Mouse (Mus musculus) kidney, postnatal 36 days (tissue): Measurements from ENCODE around the gene Acbd6.
A peak's percentile ranks its signal among the peaks of the same experiment; 100 is the strongest.

Experiments used
- DNase-seq, 2 experiments: peaks; one replicate each; pipeline ENCODE4 v3.0.0; 2021 to 2022; ENCODE audit warnings: mixed read lengths in 2 of 2

Gene Acbd6

GRCm38 (mm10) chr1:155560678-155561077 is 2.8 kb downstream of the Acbd6 start:
- no peak for DNase-seq

DNA sequence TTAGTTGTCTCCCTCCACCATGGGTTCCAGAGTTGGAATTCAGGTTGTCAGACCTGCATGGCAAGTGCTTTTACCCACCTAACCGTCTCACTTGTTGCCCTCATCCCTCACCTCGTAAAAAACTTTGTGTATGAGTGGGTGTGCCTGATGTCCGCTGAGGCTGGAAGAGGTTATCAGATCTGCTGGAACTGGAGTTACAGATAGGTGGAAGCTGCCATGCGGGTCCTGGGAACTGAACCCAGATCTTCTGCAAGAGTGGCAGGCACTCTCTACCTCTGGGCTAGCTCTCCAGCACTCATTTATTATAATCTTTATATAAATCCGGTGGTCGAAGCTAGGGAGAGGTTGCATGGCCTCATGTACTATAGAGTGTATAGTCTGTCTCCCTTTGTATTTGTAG is 4.3 kb downstream of the Acbd6 start:
- no peak for DNase-seq

DNA sequence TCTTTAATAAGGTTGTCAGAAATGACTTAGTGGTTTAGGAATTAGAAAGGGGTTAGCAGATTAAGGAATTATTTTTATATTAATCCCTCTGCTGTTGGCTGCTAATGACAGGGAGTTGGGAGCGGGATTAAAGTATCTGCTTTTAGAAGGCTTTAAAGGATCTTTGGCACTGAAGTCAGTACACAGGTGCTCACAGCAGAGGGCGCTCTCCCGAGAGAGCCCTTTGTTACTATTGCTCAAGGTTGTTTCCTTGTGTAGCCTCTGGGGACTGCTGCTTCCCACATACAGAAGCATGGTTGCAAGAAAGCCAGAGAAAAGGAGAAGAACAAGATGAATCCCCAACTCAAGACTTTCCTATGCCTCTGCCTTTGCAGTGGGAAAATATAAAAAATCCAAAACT is 6.8 kb downstream of the Acbd6 start:
- DNase-seq, result peak; percentile 21 to 70

- no peak for DNase-seq
Measured at GRCm38 (mm10) chr1:155568133-155568532, 10.2 kb downstream of the Acbd6 start.

- no peak for DNase-seq
Measured at GRCm38 (mm10) chr1:155569340-155569739, 11.4 kb downstream of the Acbd6 start.

- DNase-seq, result peak; percentile 55 to 86
Measured at GRCm38 (mm10) chr1:155574966-155575673, 17.2 kb downstream of the Acbd6 start.

DNA sequence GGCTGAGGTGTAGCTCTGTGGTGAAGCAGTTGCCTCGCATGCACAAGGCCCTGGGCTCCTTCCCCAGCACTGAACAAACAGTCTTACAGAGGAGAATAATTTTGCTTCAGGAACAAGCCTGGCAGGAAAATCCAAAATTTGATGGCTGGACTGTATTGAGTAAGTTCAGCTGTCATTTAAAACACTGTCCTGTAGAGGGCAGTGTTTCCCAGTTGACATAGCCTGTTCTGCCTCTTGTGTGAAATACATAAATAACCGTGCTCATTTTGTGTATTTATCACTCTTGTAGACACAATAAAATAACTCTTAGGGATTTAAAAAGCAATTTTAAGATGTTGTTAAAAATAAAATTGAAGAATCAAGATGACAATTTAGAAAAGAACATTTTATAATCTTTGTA is 18.5 kb downstream of the Acbd6 start:
- DNase-seq, result peak; percentile 14 to 47

GRCm38 (mm10) chr1:155577316-155577715 is 19.4 kb downstream of the Acbd6 start:
- no peak for DNase-seq

GRCm38 (mm10) chr1:155587961-155588360 is 30.0 kb downstream of the Acbd6 start:
- DNase-seq, result no peak

DNA sequence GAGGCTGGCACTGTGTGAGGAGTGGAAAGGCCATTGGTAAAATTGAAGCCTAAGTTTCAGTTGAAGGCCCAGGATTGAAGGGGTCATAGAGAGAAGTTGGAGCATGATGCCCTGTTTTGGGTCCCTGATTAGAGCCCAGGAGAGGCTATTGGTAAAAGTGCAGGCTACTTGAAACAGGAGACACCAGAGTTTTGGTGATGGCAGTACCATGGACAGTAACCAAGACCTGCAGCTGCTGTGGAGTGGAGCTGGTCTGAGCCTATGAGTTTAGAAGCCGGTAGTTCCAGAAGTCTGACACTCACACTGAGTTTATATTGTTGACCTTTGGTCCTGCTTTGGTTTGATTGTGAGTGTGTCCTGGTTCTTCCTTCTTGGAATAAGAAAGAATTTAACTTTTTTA is 36.2 kb downstream of the Acbd6 start:
- peak in 1 of 2 experiments; percentile 40 for DNase-seq

GRCm38 (mm10) chr1:155596576-155596975 is 38.7 kb downstream of the Acbd6 start:
- DNase-seq, result peak in 1 of 2 experiments; percentile 25

GRCm38 (mm10) chr1:155604706-155605105 is 46.8 kb downstream of the Acbd6 start:
- no peak for DNase-seq

DNA sequence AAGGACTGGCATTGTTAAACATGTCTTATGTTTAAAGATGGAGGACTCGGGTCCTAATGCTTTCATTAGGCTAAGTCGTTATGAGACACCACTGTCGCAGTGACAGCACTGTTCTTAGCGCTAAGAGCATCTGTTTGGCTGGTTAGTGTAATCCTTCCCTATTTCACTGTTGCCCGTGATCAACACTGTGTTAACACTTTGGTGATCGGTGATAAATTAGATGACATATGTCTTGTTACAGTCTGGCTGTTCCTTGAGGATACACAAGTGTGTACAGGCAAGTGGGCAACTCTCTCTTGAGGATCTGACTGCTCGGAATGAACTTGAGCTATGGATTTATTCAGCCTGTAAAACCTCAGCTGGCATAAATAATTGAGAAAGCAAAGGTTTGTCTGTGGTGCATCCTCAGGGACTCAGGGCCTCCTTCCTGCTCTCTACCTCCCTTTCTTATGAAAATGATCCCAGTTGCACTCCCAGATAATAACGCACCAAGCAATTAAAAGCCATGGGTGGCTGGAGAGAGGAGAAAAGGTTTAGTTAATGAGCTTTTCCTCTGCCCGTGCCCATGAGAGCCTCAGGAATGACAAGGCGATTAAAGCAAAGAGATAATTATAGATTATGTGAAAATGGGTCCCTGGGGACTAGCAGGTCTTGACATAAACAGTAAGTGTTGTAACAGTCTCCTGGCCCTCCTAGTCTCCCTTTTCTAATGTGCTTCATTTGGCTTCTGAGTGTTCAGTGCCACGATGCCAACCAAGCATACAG is 47.7 kb downstream of the Acbd6 start:
- no peak for DNase-seq

DNA sequence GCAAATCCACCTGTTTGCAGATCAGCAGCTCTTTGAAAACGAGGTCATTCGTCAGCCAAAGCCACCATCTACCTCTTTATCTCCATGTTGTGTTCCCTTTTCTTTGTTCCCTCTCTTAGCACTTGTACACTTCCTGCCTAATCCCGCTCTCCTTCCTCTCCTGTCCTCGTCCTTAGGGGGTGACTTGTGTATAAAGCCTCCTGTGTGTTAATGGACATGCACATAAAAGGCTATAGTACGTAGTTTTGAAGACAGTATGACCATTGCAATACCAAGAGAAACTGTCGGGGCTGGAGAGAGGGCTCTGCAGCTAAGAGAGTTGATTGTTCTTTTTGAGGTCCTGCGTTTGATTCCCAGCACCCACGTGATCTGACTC is 48.2 kb downstream of the Acbd6 start:
- no peak for DNase-seq

- DNase-seq, result no peak
Measured at GRCm38 (mm10) chr1:155608524-155608923, 50.6 kb downstream of the Acbd6 start.

DNA sequence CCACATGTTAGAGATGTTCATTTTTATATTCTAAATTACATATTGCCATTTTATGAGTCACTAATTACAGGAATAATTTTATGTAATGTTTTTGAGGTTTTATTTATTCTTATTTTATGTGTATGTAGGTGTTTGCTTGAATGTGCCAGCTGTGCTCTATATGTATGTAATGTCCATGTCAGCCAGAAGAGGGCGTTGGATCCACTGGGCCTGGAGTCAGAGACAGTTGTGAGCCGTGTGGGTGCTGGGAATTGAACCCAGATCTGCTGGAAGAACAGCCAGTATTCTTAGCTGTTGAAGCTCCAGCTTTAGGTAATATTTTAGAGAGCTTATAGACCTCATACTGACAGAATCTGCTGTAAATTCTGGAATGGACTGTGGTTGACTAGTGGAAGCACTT is 56.5 kb downstream of the Acbd6 start:
- no peak for DNase-seq

DNA sequence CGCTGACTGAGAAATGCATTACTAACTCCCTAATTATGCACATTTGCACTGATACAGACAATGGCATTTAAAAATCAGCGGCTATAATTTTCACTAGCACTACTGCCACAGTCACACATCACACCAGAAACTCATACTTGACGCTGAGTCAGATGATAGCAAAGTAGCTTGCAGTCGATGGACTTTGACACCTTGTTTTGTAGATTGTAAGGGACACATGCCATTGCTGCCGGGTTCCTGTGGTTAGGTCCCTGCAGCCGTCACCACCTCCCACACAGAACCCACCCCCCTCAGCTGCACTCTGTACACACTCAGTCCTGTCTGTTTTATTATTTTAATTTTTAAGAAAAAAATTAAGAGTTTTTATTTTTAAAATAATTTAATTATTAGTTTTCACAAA is 63.2 kb downstream of the Acbd6 start:
- peak in 1 of 2 experiments; percentile 8 for DNase-seq

DNA sequence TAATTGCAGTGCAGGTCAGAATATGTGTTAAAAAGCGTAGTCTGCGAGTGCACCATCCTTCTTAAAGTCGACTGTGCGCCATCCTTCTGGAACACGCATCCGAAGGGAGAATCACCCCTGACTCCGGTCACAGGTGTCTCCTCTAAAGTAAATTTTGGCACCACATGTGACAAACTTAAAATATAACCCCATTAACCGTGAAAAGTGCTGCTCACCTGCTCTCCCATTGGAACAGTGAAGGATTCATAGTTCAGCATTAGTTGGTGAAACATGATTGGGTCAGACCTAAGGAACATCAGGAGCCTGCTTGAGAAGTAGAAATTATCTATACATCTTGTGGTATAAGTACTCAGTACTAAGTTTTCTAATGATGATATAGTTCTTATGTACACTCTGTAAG is 65.3 kb downstream of the Acbd6 start:
- peak in 1 of 2 experiments; percentile 6 for DNase-seq

DNA sequence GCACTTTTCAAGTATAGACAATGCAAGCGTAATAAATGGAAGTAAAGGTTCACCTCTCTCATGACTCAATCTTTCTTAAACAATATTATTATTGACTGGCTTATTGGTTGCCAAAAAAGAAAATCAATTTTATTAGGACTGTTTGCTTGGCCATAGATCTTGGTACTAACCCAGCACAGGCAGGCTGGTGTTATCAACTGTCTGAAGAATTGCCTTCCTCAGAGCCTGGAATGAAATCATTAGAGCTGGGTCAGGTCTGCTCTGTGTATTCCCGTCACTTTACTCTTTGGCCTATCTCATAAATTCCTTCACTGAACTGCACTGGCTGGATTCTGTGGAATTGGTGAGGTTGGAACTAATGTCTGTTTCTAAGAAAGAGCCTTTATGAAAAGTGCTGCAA is 69.8 kb downstream of the Acbd6 start:
- no peak for DNase-seq

GRCm38 (mm10) chr1:155636648-155637047 is 78.7 kb downstream of the Acbd6 start:
- DNase-seq, result no peak

GRCm38 (mm10) chr1:155645816-155646215 is 87.9 kb downstream of the Acbd6 start:
- no peak for DNase-seq

- no peak for DNase-seq
Measured at GRCm38 (mm10) chr1:155646345-155647307, 88.7 kb downstream of the Acbd6 start.
